Mouse (Mus musculus) R1 (cell line): ENCODE measurements around the gene Dna2.

Experiments
- DNase-seq: peaks from one replicate; pipeline ENCODE4 v3.0.0-alpha.2; 2018; ENCODE audit warnings: low read depth, low spot score

Gene Dna2

GRCm38 (mm10) chr10:62980039-62980954, 33.5 kb downstream of the Dna2 start, which contains the start of gene Rufy2:
Gene Rufy2 (plus strand): TSS chr10:62980223.
- peak; percentile 85 for DNase-seq

- no peak for DNase-seq
Observed at GRCm38 (mm10) chr10:62984072-62984471, 37.2 kb downstream of the Dna2 start.

GRCm38 (mm10) chr10:62984495-62984894, 37.7 kb downstream of the Dna2 start:
- DNase-seq: no peak

- peak; percentile 87 for DNase-seq
Observed at GRCm38 (mm10) chr10:62987341-62987740, 40.5 kb downstream of the Dna2 start.

- peak; percentile 72 for DNase-seq
Observed at GRCm38 (mm10) chr10:62990636-62991035, 43.8 kb downstream of the Dna2 start.

- DNase-seq: peak; percentile 70
Observed at GRCm38 (mm10) chr10:62993991-62994390, 47.2 kb downstream of the Dna2 start.

GRCm38 (mm10) chr10:63000584-63000983, 53.8 kb downstream of the Dna2 start:
- no peak for DNase-seq

- no peak for DNase-seq
Observed at GRCm38 (mm10) chr10:63003252-63003651, 56.4 kb downstream of the Dna2 start.

GRCm38 (mm10) chr10:63004556-63004955, 57.7 kb downstream of the Dna2 start:
- no peak for DNase-seq

- DNase-seq: no peak
Observed at GRCm38 (mm10) chr10:63008193-63008592, 61.4 kb downstream of the Dna2 start.

GRCm38 (mm10) chr10:63010268-63010667, 63.4 kb downstream of the Dna2 start:
- DNase-seq: no peak

- DNase-seq: no peak
Observed at GRCm38 (mm10) chr10:63011556-63011955, 64.7 kb downstream of the Dna2 start.

- no peak for DNase-seq
Observed at GRCm38 (mm10) chr10:63013476-63013875, 66.7 kb downstream of the Dna2 start.

GRCm38 (mm10) chr10:63014168-63014567, 67.3 kb downstream of the Dna2 start:
- no peak for DNase-seq

GRCm38 (mm10) chr10:63019304-63019703, 72.5 kb downstream of the Dna2 start:
- no peak for DNase-seq

- DNase-seq: no peak
Observed at GRCm38 (mm10) chr10:63021702-63022101, 74.9 kb downstream of the Dna2 start.

- DNase-seq: no peak
Observed at GRCm38 (mm10) chr10:63022541-63023120, 75.8 kb downstream of the Dna2 start.

GRCm38 (mm10) chr10:63023121-63023748, 76.4 kb downstream of the Dna2 start:
- DNase-seq: peak; percentile 55
